Mouse (Mus musculus) thymus, adult 2 months (tissue): ENCODE data around the gene Hmox2. TPM values are rescaled to one million over a fixed set of nuclear protein-coding genes. Genes with fewer than 3 reads are reported as not detected.
A peak's percentile ranks its signal among the peaks of the same experiment; 100 is the strongest.

Experiments used
- DNase-seq: peaks from one replicate; pipeline ENCODE4 v3.0.0; 2021
- H3K27ac ChIP-seq: fragments of 200-500 bp; 2 replicates; pipeline ENCODE4 v1.5.1; 2012; ENCODE audit warnings: low read length, control low read depth; ENCODE audit not compliant: control insufficient read depth, insufficient read depth
- H3K27me3 ChIP-seq: fragments of 200-500 bp; 2 replicates; pipeline ENCODE4 v1.6.1; 2012; ENCODE audit warnings: mild to moderate bottlenecking, low read length, moderate library complexity, mixed read lengths; ENCODE audit not compliant: control insufficient read depth, insufficient read depth
- H3K36me3 ChIP-seq: fragments of 200-500 bp; 2 replicates; pipeline ENCODE4 v1.6.1; 2012; ENCODE audit warnings: mild to moderate bottlenecking, low read length, moderate library complexity; ENCODE audit not compliant: control insufficient read depth, insufficient read depth
- H3K4me1 ChIP-seq: fragments of 200-500 bp; replicated peaks from 2 replicates; pipeline ENCODE4 v1.6.1; 2012; ENCODE audit warnings: low read length; ENCODE audit not compliant: control insufficient read depth, insufficient read depth
- H3K4me3 ChIP-seq: fragments of 200-500 bp; 2 replicates; pipeline ENCODE4 v1.5.1; 2012; ENCODE audit warnings: mild to moderate bottlenecking, low read length, control low read depth, moderate library complexity; ENCODE audit not compliant: control insufficient read depth, insufficient read depth
- CTCF ChIP-seq: fragments of 200-500 bp; IDR thresholded peaks from 2 replicates; pipeline ENCODE4 v1.5.1; 2012; ENCODE audit warnings: mild to moderate bottlenecking, control low read depth, low read length, moderate library complexity, borderline replicate concordance; ENCODE audit not compliant: control insufficient read depth, poor library complexity, insufficient read depth; ENCODE audit errors: extremely low read depth
- POLR2A ChIP-seq: fragments of 200-500 bp; IDR thresholded peaks from 2 replicates; pipeline ENCODE4 v1.6.1; 2012; ENCODE audit warnings: mild to moderate bottlenecking, low read length, control low read depth, moderate library complexity; ENCODE audit not compliant: control insufficient read depth, poor library complexity, insufficient read depth; ENCODE audit errors: extremely low read depth
- WGBS: fragments of 180-500 bp; shearing (Covaris S2); methylation state at CpG from one replicate; pipeline ENCODE4 v1.1.7; 2018; 5-methylcytosine and 5-hydroxymethylcytosine counted together
- polyA plus RNA-seq: library from polyadenylated mRNA; depleted of rRNA; stranded (reverse); fragments of >200 nt; gene quantifications from 2 replicates; pipeline ENCODE4 v1.2.3, GENCODE M21; 2012

Gene Hmox2
- polyA plus RNA-seq, 1 experiment = 54.7 TPM

DNA sequence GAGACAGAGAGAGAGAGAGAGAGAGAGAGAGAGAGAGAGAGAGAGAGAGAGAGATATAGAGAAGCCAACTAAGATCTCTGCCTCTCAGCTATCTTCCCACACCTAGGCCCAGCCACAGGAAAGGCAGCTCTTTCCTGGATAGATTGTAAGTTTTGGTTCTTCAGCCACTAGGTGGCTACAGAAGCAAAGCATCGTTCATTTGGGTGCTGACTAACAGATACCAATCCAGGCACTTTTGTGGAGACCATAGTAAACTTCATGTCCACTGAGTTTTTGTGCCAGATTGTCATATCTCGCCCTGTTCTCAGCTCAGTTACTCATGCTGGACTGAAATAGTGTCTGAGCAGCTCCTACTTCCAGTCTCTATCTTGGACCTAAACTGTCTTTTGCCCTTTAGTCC, 37.1 kb downstream of the Hmox2 start:
- Histone ChIP-seq H3K27ac (no peak overlapping the region), H3K27me3 (no peaks in the 10 kb centered on the region), H3K4me1 (peaks cover 2% of the 10 kb centered on the region; the same call in 1 of the 2 replicates), H3K36me3 (peaks cover 43% of the 10 kb centered on the region), H3K4me3 (no peak overlapping the region)
- no peak for TF ChIP-seq POLR2A
- no peak for TF ChIP-seq CTCF
- DNase-seq = peak; percentile 29
- WGBS = 40% methylated on average over 2 of the region's 2 CpGs

DNA sequence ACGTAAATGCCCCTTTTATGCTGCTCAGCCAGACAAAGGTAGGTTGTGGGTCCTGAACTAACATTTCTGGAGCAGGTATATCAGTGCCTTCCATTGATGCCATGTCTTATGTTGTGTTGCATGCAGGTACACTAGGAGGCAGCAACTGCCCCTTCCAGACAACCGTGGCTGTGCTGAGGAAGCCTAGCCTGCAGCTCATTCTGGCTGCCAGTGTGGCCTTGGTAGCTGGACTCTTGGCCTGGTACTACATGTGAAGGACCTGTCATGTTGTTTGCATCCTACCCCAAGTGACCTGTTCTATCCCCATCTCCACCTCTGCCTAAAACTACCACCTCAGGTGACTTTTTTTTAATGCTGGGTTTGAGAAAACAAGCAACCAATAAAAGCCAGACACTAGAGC, 39.7 kb downstream of the Hmox2 start:
- 88% methylated on average over 2 of the region's 2 CpGs for WGBS
- TF ChIP-seq CTCF = no peak
- TF ChIP-seq POLR2A = no peak
- DNase-seq = no peak
- Histone ChIP-seq H3K27me3 (no peaks in the 10 kb centered on the region), H3K27ac (no peak overlapping the region), H3K4me1 (peaks cover 2% of the 10 kb centered on the region; the same call in 1 of the 2 replicates), H3K36me3 (peaks cover 66% of the 10 kb centered on the region), H3K4me3 (no peak overlapping the region)

DNA sequence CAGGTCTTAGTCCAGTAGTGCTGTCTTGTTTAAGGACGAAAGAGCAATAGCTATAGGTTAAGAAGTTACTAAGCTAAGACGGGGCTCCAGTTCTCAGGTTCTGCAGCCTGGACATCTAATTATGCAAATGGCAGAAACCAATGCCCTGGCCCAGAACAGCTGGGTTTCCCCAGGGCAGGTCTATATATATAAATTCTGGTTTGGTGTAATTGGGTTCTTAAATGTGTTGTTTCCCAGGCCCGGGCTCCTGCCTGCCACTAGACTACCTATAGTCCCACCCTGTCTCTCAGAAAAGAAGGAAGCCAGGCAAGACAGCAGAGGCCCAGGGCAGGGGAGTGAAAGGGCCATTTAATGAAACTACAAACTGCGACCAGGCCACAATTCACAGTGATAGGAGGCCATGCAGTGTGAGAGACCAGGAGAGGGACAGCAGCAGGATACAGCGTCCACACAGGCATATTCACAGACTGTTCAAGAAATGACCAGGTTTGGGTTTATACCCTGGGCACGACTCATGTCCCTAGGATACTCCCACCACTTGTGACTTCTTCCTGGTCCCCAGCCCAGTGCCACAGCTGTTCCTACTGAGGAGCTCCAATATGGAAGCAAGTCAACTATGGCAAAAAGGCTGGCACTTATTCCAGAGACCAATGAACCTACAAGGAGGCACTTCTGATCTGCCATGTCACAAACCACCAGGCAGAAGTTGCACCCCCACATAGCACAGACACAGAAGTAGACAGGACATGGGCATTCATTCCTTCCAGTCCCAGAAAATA, 41.0 kb downstream of the Hmox2 start:
- Histone ChIP-seq H3K27me3 (no peaks in the 10 kb centered on the region), H3K27ac (no peak overlapping the region), H3K4me1 (no peaks in the 10 kb centered on the region), H3K36me3 (peaks cover 66% of the 10 kb centered on the region), H3K4me3 (no peak overlapping the region)
- 95% methylated on average over 6 of the region's 6 CpGs for WGBS
- DNase-seq = no peak
- TF ChIP-seq CTCF (no peak), POLR2A (no peak)

DNA sequence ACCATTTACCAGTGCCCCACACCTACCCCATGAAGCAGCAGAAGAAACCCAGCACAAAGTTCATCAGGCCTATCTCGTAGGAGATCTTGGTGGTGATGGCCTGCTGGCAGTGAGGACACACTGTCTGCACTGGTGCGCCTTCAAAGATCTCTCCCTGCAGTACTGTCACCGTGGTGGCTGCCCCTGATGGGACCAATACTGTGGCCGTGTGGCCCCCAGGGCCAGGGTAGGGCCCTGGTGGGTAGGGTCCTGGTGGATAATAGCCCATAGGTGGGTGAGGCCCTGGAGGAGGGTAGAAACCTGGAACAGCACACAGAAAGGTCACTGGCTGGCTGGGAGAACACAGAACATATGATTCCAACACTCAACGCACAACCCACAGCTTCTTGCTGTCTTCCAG, 42.6 kb downstream of the Hmox2 start:
- DNase-seq = no peak
- Histone ChIP-seq H3K27ac (no peak overlapping the region), H3K4me3 (no peak overlapping the region), H3K4me1 (peaks cover 4% of the 10 kb centered on the region), H3K27me3 (no peaks in the 10 kb centered on the region), H3K36me3 (peaks cover 62% of the 10 kb centered on the region)
- TF ChIP-seq POLR2A (no peak), CTCF (no peak)
- 96% methylated on average over 5 of the region's 5 CpGs for WGBS

DNA sequence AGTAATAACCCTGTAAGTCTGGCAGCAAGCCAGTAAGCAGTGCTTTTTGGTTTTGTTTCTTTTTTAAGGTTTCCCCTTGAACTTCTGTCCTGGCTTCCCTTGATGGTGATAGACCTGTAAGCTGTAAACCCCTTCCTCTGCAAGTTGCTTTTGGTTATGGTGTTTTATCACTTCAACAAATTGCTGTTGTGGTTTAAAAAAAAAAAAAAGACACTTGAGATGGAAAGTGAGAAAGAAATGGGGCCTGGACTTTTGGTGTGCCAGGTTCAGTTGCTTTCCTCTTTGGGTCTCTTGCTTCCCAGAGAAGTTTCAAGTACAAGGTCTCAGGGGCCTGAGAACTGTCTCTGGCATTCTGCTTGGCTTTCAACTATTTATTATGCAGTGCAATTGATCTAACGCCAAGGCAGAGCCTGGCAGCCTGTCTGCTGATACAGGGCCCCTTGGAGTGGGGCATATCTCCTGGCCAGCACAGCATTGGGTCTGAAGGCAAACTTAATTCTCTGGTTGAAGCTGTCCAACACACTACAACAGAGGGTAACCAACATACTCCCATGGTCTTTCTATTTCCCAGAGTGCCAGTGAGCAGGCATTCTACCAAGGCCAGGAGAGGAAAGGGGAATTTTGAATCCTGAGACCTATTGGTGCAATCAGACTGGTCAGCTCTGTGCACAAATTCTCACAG, 47.3 kb downstream of the Hmox2 start:
- peaks cover 8% of the 10 kb centered on the region for H3K4me1 ChIP-seq
- 39% methylated on average over 1 of the region's 1 CpGs for WGBS

DNA sequence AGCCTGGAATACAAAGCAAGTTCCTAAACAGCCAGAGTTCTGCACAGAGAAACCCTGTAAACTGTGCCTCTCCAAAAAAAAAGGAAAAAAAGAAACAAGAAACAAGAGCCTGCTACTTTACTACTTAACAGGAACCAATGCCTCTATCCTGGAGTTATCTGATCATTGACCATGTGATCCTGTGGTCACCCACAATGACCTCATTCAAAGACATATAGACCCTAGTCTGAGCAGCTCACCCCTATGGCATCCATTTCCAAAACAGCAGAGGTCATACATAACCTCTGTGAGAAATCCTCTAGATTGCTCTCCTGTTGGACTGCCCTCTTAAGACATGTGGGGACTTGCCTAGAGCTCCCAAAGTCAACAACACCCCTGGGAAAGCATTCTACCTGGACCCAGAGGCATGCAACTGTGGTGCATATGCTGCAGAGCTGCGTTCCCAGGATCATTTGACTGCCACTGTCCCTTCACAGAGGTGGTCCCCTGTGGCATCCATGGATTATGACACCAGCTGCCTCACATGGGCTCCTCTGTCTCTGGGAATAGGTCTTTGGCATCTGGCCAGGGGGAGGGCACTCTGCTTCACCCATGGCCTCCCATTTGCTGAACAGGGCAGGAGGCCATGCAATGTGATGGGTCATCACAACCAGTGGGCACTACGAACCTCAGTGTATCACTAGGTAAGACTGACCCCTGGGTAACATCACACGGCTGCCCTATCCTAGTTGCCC, 51.2 kb downstream of the Hmox2 start:
- Histone ChIP-seq H3K27me3 (no peaks in the 10 kb centered on the region), H3K36me3 (no peaks in the 10 kb centered on the region), H3K4me1 (peaks cover 20% of the 10 kb centered on the region), H3K27ac (no peak overlapping the region), H3K4me3 (no peak overlapping the region)
- 95% methylated on average over 3 of the region's 3 CpGs for WGBS
- no peak for TF ChIP-seq CTCF
- TF ChIP-seq POLR2A = no peak
- no peak for DNase-seq

More for the DNA sequence above, 47.3 kb downstream of the Hmox2 start:
- no peak for DNase-seq
- peaks cover 22% of the 10 kb centered on the region for H3K36me3 ChIP-seq
- H3K27me3 ChIP-seq = no peaks in the 10 kb centered on the region
- TF ChIP-seq POLR2A = no peak
- TF ChIP-seq CTCF = no peak
- H3K4me3 ChIP-seq = no peak overlapping the region
- no peak overlapping the region for H3K27ac ChIP-seq
